Mouse (Mus musculus) hindbrain, postnatal 0 days (tissue): Measurements from ENCODE around the gene Col6a3. TPM values are rescaled to one million over a fixed set of nuclear protein-coding genes. Genes with fewer than 3 reads are reported as not detected.

Experiments
- ATAC-seq: fragments of 200-750 bp; cut with Nextera tagmentation; 2 replicates; pipeline ENCODE4 v1.8.0; 2017; ENCODE audit warnings: mild to moderate bottlenecking, moderate TSS enrichment, moderate library complexity
- DNase-seq: peaks from one replicate; pipeline ENCODE4 v3.0.0-alpha.2; 2015; ENCODE audit warnings: low spot score
- H3K27ac ChIP-seq: fragments of 300-500 bp; sonication (generic); 2 replicates; pipeline ENCODE4 v1.5.1; 2014; ENCODE audit warnings: mild to moderate bottlenecking
- H3K27me3 ChIP-seq: fragments of 300-500 bp; sonication (generic); 2 replicates; pipeline ENCODE4 v1.6.1; 2014; ENCODE audit warnings: low read length, mixed read lengths; ENCODE audit not compliant: insufficient read depth
- H3K36me3 ChIP-seq: fragments of 300-500 bp; sonication (generic); 2 replicates; pipeline ENCODE4 v1.6.1; 2014; ENCODE audit warnings: low read length, mixed read lengths; ENCODE audit not compliant: insufficient read depth
- H3K4me1 ChIP-seq: fragments of 300-500 bp; sonication (generic); 2 replicates; pipeline ENCODE4 v1.6.1; 2014; ENCODE audit warnings: antibody characterized with exemption, low read length, mixed read lengths; ENCODE audit not compliant: insufficient read depth
- H3K4me2 ChIP-seq: fragments of 300-500 bp; sonication (generic); 2 replicates; pipeline ENCODE4 v1.6.1; 2014; ENCODE audit warnings: low read depth, mild to moderate bottlenecking, low read length, moderate library complexity, mixed read lengths
- H3K4me3 ChIP-seq: fragments of 300-500 bp; sonication (generic); 2 replicates; pipeline ENCODE4 v1.5.1; 2014; ENCODE audit warnings: low read length
- H3K9ac ChIP-seq: fragments of 300-500 bp; sonication (generic); replicated peaks from 2 replicates; pipeline ENCODE4 v1.6.1; 2014; ENCODE audit warnings: mild to moderate bottlenecking, low read length, moderate library complexity, mixed read lengths
- H3K9me3 ChIP-seq: fragments of 300-500 bp; sonication (generic); 2 replicates; pipeline ENCODE4 v1.6.1; 2016; ENCODE audit warnings: low read length, mixed read lengths
- CTCF ChIP-seq: IDR thresholded peaks from 2 replicates; pipeline ENCODE4 v1.5.1; 2016; ENCODE audit warnings: antibody characterized with exemption, control low read depth, low read depth
- WGBS: fragments of 180-500 bp; shearing (Covaris S2); extraction: QIAGEN DNeasy Blood & Tissue Kit; methylation state at CpG from one replicate; pipeline ENCODE4 v1.1.7; 2014; 5-methylcytosine and 5-hydroxymethylcytosine counted together
- polyA plus RNA-seq: library from polyadenylated mRNA; unstranded; fragments of >200 nt; fragmentation: Nextera tagmentation; extraction: Ambion mirVana; gene quantifications from 2 replicates; pipeline ENCODE4 v1.2.1, GENCODE M21; 2015
- total RNA-seq: library from RNA; depleted of rRNA; stranded (reverse); fragments of >200 nt; gene quantifications from 2 replicates; pipeline ENCODE4 v1.2.3, GENCODE M21; 2014

The Col6a3 gene
- total and polyA plus RNA-seq, 2 experiments from 2014 or later = 4.9 to 19.2 TPM

DNA sequence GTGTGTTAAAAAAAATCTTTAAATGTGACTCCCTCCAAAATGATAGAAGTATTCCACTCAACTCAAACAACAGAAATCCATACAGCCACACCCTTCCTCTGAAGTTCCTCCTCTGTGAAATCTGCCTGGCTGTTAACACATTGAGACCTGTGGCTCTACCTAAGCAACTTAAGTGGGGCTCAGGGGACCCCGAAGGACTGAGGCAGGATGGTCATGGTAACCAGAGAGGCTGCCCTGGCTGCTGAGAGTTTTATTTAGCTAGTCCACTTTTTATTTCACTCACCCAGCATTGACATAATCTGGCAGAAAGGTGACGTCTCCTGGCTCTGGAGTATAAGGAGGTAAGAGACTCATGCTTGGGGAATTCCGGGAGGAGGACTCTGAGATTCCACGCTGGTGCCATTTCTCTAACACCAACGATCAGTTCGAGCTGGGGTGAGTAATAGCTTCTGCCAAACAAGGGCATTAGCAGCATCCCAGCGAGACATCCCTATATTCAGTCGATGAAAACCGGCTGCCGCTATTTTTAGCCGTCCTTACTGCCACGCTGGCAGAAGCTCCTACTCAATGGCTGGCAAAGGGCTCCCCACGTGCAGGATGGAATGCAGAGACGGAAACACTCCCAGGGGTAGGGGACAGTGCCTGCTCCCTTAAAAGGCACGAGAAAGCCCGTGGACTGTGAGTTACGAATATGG is 89.8 kb downstream of the Col6a3 start:
- Histone ChIP-seq H3K9me3 (no peaks in the 10 kb centered on the region), H3K27ac (peak overlapping the region; percentile 54), H3K4me1 (peaks cover 9% of the 10 kb centered on the region), H3K27me3 (no peaks in the 10 kb centered on the region), H3K9ac (no peak overlapping the region), H3K36me3 (no peaks in the 10 kb centered on the region), H3K4me2 (peak overlapping the region; percentile 43), H3K4me3 (no peak overlapping the region)
- WGBS = 15% methylated on average over 17 of the region's 17 CpGs
- no peak for TF ChIP-seq CTCF
- peak; percentile 57; the same call in 1 of the 2 replicates for ATAC-seq
- peak; percentile 76 for DNase-seq

DNA sequence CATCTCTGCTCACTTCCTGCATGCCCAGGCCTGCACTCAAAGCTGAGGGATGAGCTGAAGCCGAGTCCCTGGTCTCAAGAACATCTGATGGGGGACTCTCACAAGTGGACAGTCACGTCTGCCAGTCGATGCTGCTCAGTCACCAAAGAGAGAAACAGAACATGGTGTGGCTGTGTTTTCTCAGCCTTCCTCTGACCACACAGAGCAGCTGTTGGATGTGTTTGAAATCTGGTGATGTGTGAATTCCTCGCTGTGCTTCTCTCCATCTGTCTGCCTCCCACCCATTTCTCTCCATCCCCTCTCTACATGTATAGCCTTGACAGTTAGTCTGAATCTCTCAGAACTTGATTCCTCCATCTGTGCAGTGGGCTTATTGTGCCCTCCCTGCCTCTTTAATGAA is 92.5 kb downstream of the Col6a3 start:
- TF ChIP-seq CTCF = no peak
- no peak for ATAC-seq
- 82% methylated on average over 4 of the region's 4 CpGs for WGBS
- H3K27me3 ChIP-seq = no peaks in the 10 kb centered on the region
- no peaks in the 10 kb centered on the region for H3K36me3 ChIP-seq
- peaks cover 9% of the 10 kb centered on the region for H3K4me1 ChIP-seq
- H3K9ac ChIP-seq = no peak overlapping the region
- H3K9me3 ChIP-seq = no peaks in the 10 kb centered on the region
- no peak overlapping the region for H3K4me2 ChIP-seq
- no peak for DNase-seq
- no peak overlapping the region for H3K27ac ChIP-seq
- no peak overlapping the region for H3K4me3 ChIP-seq

DNA sequence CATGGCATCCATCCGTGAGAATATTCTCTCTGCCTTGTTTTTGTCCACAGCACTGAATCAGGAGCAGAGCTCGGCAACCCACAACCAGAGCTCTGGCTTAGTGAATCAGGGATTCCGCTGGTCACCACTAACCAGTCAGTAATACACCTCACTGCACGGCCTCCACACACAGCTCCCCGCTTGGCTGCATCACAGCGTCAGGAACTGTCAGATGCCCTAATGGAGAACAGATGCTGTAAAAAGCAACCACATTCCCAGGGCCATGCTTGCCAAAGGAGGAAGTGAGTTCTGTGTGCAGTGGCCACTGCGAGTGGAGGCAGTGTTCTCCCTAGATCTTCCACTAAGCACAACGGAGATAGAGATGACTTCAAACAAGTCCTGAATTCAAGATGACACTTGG is 93.6 kb downstream of the Col6a3 start:
- no peak overlapping the region for H3K4me2 ChIP-seq
- H3K9me3 ChIP-seq = no peaks in the 10 kb centered on the region
- no peaks in the 10 kb centered on the region for H3K36me3 ChIP-seq
- H3K27me3 ChIP-seq = no peaks in the 10 kb centered on the region
- DNase-seq (peak; percentile 63), ATAC-seq (no peak)
- no peak overlapping the region for H3K9ac ChIP-seq
- H3K27ac ChIP-seq = no peak overlapping the region
- TF ChIP-seq CTCF = no peak
- H3K4me3 ChIP-seq = no peak overlapping the region
- WGBS = 54% methylated on average over 8 of the region's 8 CpGs
- peaks cover 9% of the 10 kb centered on the region for H3K4me1 ChIP-seq

DNA sequence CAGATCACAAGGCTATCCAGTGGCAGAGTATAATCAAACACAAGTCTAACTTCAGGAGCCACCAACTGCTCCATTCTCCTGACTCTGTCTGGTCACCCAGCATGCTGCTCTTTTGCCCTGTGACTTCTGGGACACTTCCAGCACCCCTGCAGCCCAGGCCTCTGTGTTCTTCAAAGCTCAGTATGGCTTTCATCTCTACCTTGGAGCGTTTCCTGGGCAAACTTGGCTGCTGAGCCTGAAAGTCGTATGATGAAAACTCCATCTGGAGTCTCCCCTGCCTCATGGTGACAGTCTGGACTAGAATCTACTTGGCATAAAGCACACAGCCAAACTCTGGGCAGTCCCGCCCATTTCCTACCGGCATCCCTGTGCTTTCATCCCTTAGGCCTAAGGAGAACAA is 95.2 kb downstream of the Col6a3 start:
- Histone ChIP-seq H3K9ac (no peak overlapping the region), H3K27me3 (no peaks in the 10 kb centered on the region), H3K36me3 (no peaks in the 10 kb centered on the region), H3K27ac (no peak overlapping the region), H3K9me3 (no peaks in the 10 kb centered on the region), H3K4me3 (no peak overlapping the region), H3K4me1 (peaks cover 6% of the 10 kb centered on the region; the same call in 1 of the 2 replicates), H3K4me2 (no peak overlapping the region)
- ATAC-seq = no peak
- TF ChIP-seq CTCF = no peak
- 37% methylated on average over 4 of the region's 4 CpGs for WGBS
- peak; percentile 45 for DNase-seq

DNA sequence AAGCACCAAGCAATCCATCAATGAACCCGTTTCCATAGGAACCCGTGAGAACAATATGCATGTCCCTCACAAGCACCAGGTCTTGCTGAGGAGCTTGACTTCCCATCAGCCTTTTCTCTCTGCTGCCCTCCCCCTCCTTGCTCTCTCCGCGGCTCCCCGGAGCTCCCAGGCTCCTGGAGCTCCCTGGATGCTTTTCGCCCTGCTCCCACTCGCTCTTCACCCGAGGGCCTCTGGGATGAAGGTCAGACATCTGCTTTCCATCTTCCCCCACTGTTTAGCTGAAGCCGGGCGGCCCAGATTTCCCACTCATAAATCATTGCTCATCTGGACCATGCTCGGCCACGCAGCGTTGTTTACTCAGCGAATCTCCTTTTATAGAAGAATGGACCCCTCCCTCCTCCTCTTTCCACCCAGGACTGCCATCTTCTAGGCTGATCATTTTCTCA is 99.8 kb downstream of the Col6a3 start:
- Histone ChIP-seq H3K9me3 (no peaks in the 10 kb centered on the region), H3K27me3 (no peaks in the 10 kb centered on the region), H3K9ac (peak overlapping the region; percentile 38; the same call in 1 of the 2 replicates), H3K4me3 (0 out of 2 replicates have a peak overlapping the region, but pooled peaks have one; percentile 20), H3K27ac (peak overlapping the region; percentile 70), H3K4me1 (peaks cover 6% of the 10 kb centered on the region; the same call in 1 of the 2 replicates), H3K4me2 (peak overlapping the region; percentile 57), H3K36me3 (no peaks in the 10 kb centered on the region)
- 2% methylated on average over 14 of the region's 14 CpGs for WGBS
- peak; percentile 82 for DNase-seq
- TF ChIP-seq CTCF = no peak
- peak; percentile 89 for ATAC-seq

DNA sequence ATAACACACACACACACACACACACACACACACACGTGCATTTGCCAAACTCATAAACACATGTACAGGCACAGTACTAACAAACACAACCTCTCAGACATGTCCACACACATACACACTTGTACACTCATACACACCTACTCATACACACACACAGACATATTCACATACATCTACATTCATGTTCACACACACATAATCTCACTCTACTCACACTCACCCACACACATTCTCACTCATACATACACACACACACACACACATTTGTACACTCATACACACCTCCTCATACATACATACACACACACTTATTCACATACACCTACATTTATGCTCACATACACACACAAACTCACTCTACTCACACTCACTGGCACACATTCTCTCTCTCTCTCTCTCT is 100.3 kb downstream of the Col6a3 start:
- Histone ChIP-seq H3K36me3 (no peaks in the 10 kb centered on the region), H3K9me3 (no peaks in the 10 kb centered on the region), H3K4me1 (peaks cover 6% of the 10 kb centered on the region; the same call in 1 of the 2 replicates), H3K4me2 (no peak overlapping the region), H3K27ac (no peak overlapping the region), H3K9ac (no peak overlapping the region), H3K27me3 (no peaks in the 10 kb centered on the region), H3K4me3 (no peak overlapping the region)
- peak; percentile 25 for ATAC-seq
- no peak for DNase-seq
- no peak for TF ChIP-seq CTCF
- WGBS = 86% methylated on average over 1 of the region's 1 CpGs

DNA sequence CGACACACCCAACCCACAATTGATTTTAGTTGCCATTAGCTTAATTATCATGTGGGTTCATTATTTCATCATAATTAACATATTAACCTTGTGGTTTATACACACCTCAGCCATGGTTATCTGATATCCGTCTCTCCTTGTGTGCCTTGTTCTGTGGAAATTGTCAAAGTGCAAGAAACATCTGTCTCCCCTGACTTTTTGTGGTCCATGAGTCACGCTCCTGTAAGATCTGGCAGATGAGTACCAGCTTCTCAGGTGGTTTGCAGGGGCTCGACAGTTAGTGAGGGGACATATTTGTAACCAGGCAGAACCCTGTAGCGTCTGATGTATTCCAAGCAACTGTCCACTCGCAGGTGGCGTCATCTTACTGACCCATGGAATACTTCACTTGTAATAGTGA is 101.1 kb downstream of the Col6a3 start:
- TF ChIP-seq CTCF = no peak
- Histone ChIP-seq H3K27me3 (no peaks in the 10 kb centered on the region), H3K36me3 (no peaks in the 10 kb centered on the region), H3K4me3 (no peak overlapping the region), H3K27ac (no peak overlapping the region), H3K9ac (no peak overlapping the region), H3K4me2 (no peak overlapping the region), H3K4me1 (peaks cover 6% of the 10 kb centered on the region; the same call in 1 of the 2 replicates), H3K9me3 (no peaks in the 10 kb centered on the region)
- WGBS = 84% methylated on average over 7 of the region's 7 CpGs
- ATAC-seq (no peak), DNase-seq (no peak)
